In genomic region chr3:58691997-58692721, GRCm38 (mm10) we compare ENCODE assay signal across 8 mouse cellular contexts. TPM values are rescaled to one million over a fixed set of nuclear protein-coding genes. Genes with fewer than 3 reads are reported as not detected.
DNase-seq lines count a peak whose midpoint lies in the region; ATAC-seq and TF ChIP-seq lines count a peak whose summit lies in the region.

TSS of gene Siah2 (minus strand) at chr3:58692400.

- peak within 1 kb of the TSS; percentile 93 for H3K4me3 ChIP-seq in lung, embryonic 15.5 days
- peak within 1 kb of the TSS; percentile 88 for H3K4me3 ChIP-seq in olfactory bulb, adult 2 months (ENCODE audit: insufficient read depth, low read depth, low read length)

- H3K27ac ChIP-seq in lung, embryonic 15.5 days = peak within 1 kb of the TSS; percentile 94
- H3K27ac ChIP-seq in olfactory bulb, adult 2 months (ENCODE audit: insufficient read depth, low read depth, low read length) = peak within 1 kb of the TSS; percentile 90

- no peak for TF ChIP-seq CTCF in olfactory bulb, adult 2 months (IDR thresholded peaks at IDR 0.05; ENCODE audit: insufficient read depth, low read depth, low read length)

- peaks cover 10% of the 10 kb centered on the region for H3K4me1 ChIP-seq in lung, embryonic 15.5 days
- H3K4me1 ChIP-seq in olfactory bulb, adult 2 months (ENCODE audit: control insufficient read depth, insufficient read depth, low read length) = peaks cover 6% of the 10 kb centered on the region; the same call in 1 of the 2 replicates

- H3K36me3 ChIP-seq in lung, embryonic 15.5 days = no peaks in the 10 kb centered on the region

- H3K9me3 ChIP-seq in lung, embryonic 15.5 days = no peaks in the 10 kb centered on the region

- ATAC-seq in frontal cortex, adult (ENCODE audit: low TSS enrichment) = peak; percentile 92
- ATAC-seq in hematopoietic stem cell, adult 5-6 weeks (replicated peaks in 1 of 2; ENCODE audit: insufficient read depth in 1 of 2, low FRiP score in 2 of 2, low TSS enrichment in 1 of 2, low read depth in 1 of 2, poor library complexity in 2 of 2, severe bottlenecking in 2 of 2) = peak; percentile 79 to 89
- ATAC-seq in lung, embryonic 15.5 days (ENCODE audit: borderline replicate concordance, extremely low read depth, low FRiP score, low TSS enrichment) = peak; percentile 95

- peak; percentile 96 for DNase-seq in MN1 (ENCODE audit: low spot score)
- peak; percentile 92 for DNase-seq in cerebellum, adult 9-10 months
- peak; percentile 79 for DNase-seq in layer of hippocampus, adult 9-10 months (ENCODE audit: low spot score)
- DNase-seq in thymus, adult 18-20 months = peak; percentile 86

- peak; percentile 98 for TF ChIP-seq POLR2A in olfactory bulb, adult 2 months (IDR thresholded peaks at IDR 0.05; ENCODE audit: insufficient read depth, low read depth, low read length)

- peak within 1 kb of the TSS; percentile 78 for H3K9ac ChIP-seq in lung, embryonic 15.5 days

- H3K4me2 ChIP-seq in lung, embryonic 15.5 days = peak within 1 kb of the TSS; percentile 97

- 0% methylated on average over 73 of the region's 87 CpGs for WGBS in lung, embryonic 15.5 days
- under 1% methylated on average over 87 of the region's 87 CpGs for WGBS in olfactory bulb, adult 2 months

- H3K27me3 ChIP-seq in lung, embryonic 15.5 days = no peaks in the 10 kb centered on the region

RNA-seq across cellular contexts. Expression of gene Siah2, which starts in this region (rescaled TPM):
- 16.0 and 18.1 TPM in 2 replicates for total RNA-seq in hematopoietic stem cell, adult 5-6 weeks (2017)
- 5.0 and 5.2 TPM in 2 replicates for polyA plus RNA-seq in lung, embryonic 15.5 days (2015; fragmentation: Nextera tagmentation; extraction: Ambion mirVana)
- polyA plus RNA-seq in olfactory bulb, adult 2 months (2012; ENCODE audit: insufficient read depth, insufficient read length, low replicate concordance, missing spikeins) = not detected in 2 replicates

Comparison
In these comparisons a context has a peak if more than half of its experiments do, and no peak if none do; other contexts are left out.
1. Peak in every context shown above with its lines: DNase-seq, ATAC-seq, H3K4me3 ChIP-seq and H3K27ac ChIP-seq.